Mouse (Mus musculus) intestine, embryonic 14.5 days (tissue): Measurements from ENCODE around the gene Unc5b. TPM values are rescaled to one million over a fixed set of nuclear protein-coding genes. Genes with fewer than 3 reads are reported as not detected.

ENCODE experiments used
- ATAC-seq: fragments of 200-750 bp; cut with Nextera tagmentation; replicated peaks from 2 replicates; pipeline ENCODE4 v1.8.0; 2017; ENCODE audit warnings: low read depth, moderate number of reproducible peaks, moderate TSS enrichment, moderate library complexity; ENCODE audit not compliant: low FRiP score, low TSS enrichment
- DNase-seq: peaks from one replicate; pipeline ENCODE4 v3.0.0-alpha.2; 2018; ENCODE audit warnings: low spot score
- H3K27ac ChIP-seq: fragments of 300-500 bp; sonication (generic); 2 replicates; pipeline ENCODE4 v1.5.1; 2014; ENCODE audit warnings: low read depth, mild to moderate bottlenecking, control low read depth
- H3K27me3 ChIP-seq: fragments of 300-500 bp; sonication (generic); replicated peaks from 2 replicates; pipeline ENCODE4 v1.6.1; 2014; ENCODE audit warnings: low read length, control low read depth; ENCODE audit not compliant: control insufficient read depth, insufficient read depth
- H3K36me3 ChIP-seq: fragments of 300-500 bp; sonication (generic); 2 replicates; pipeline ENCODE4 v1.6.1; 2014; ENCODE audit warnings: low read length, control low read depth; ENCODE audit not compliant: control insufficient read depth, insufficient read depth
- H3K4me1 ChIP-seq: fragments of 300-500 bp; sonication (generic); replicated peaks from 2 replicates; pipeline ENCODE4 v1.6.1; 2014; ENCODE audit warnings: low read length, control low read depth, mixed read lengths; ENCODE audit not compliant: control insufficient read depth, insufficient read depth
- H3K4me2 ChIP-seq: fragments of 300-500 bp; sonication (generic); 2 replicates; pipeline ENCODE4 v1.6.1; 2014; ENCODE audit warnings: low read length
- H3K4me3 ChIP-seq: fragments of 300-500 bp; sonication (generic); 2 replicates; pipeline ENCODE4 v1.5.1; 2014; ENCODE audit warnings: low read depth, low read length, control low read depth, mixed read lengths
- H3K9ac ChIP-seq: fragments of 300-500 bp; sonication (generic); 2 replicates; pipeline ENCODE4 v1.6.1; 2014; ENCODE audit warnings: mild to moderate bottlenecking, low read length
- H3K9me3 ChIP-seq: fragments of 300-500 bp; sonication (generic); 2 replicates; pipeline ENCODE4 v1.6.1; 2016; ENCODE audit warnings: low read length, control low read depth; ENCODE audit not compliant: control insufficient read depth
- WGBS: fragments of 180-500 bp; shearing (Covaris S2); extraction: QIAGEN DNeasy Blood & Tissue Kit; methylation state at CpG from one replicate; pipeline ENCODE4 v1.1.7; 2014; 5-methylcytosine and 5-hydroxymethylcytosine counted together
- polyA plus RNA-seq: library from polyadenylated mRNA; unstranded; fragments of >200 nt; fragmentation: Nextera tagmentation; extraction: Ambion mirVana; gene quantifications from 2 replicates; pipeline ENCODE4 v1.2.1, GENCODE M21; 2014

The Unc5b gene
- polyA plus RNA-seq, 1 experiment from 2014 or later = 5.2 TPM

DNA sequence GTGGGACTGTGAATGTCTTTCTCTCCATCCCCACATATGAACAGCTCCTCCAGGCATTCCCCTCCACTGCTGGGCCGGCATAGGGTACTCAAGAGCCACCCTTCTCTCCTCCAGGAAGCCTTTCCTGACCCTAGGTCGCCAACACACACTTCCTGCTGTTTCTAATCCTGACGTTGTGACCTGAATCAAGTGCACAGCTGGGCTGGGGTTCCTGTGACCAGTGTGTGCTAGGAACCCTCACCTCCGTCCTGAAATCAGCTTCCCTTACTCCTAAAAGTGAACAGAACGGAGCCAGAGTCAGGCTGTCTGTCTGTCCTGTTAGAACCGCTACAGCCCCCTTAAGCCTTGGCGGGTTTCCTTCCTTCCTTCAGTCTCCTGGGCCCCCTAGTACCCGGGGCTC is 7.6 kb downstream of the Unc5b start:
- 33% methylated on average over 8 of the region's 8 CpGs for WGBS
- Histone ChIP-seq H3K27ac (no peak overlapping the region), H3K9me3 (no peaks in the 10 kb centered on the region), H3K9ac (no peak overlapping the region), H3K4me2 (no peak overlapping the region), H3K4me1 (peaks cover 36% of the 10 kb centered on the region), H3K36me3 (no peaks in the 10 kb centered on the region), H3K27me3 (no peaks in the 10 kb centered on the region), H3K4me3 (no peak overlapping the region)
- no peak for ATAC-seq
- no peak for DNase-seq

DNA sequence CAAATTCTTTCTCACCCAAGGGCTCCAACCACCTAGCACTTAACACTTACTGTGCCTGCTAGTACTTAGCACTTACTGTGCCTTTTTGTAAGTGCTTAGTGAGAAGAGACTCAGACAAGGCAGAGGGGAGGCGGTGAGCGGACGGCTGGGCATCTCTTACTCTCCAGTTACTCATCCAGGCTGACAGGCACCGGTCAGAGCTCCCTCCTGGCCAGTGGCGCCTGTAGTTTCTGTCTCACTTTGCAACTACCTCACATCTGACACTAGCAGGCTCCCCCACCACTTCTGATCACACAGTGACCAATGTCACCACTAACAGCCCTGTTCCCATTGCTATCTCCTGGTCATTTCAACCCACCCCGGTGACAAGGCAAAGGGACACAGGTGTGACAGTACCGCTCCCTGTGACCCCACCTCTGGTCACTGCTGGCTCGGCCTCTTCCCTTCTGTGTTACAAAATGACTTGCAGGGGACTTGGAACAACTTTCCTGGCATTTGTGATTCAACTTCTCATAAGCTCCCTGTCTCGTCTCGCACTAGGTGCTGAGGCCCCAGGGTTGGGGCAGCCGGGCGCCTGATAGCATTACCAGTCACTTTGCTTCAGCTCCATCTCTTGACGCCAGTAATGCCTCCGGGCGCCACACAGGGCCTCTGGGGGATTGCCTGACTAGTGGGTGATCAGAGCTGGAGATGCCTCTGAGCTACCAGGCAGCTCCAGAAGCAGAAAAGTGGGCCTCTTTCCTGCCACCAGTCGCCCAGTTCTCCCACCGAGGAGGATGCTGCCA is 8.5 kb downstream of the Unc5b start:
- no peak overlapping the region for H3K4me2 ChIP-seq
- H3K4me3 ChIP-seq = no peak overlapping the region
- H3K27ac ChIP-seq = no peak overlapping the region
- ATAC-seq (no peak), DNase-seq (no peak)
- peaks cover 37% of the 10 kb centered on the region for H3K4me1 ChIP-seq
- H3K9me3 ChIP-seq = no peaks in the 10 kb centered on the region
- H3K9ac ChIP-seq = no peak overlapping the region
- no peaks in the 10 kb centered on the region for H3K27me3 ChIP-seq
- H3K36me3 ChIP-seq = no peaks in the 10 kb centered on the region
- 85% methylated on average over 17 of the region's 17 CpGs for WGBS

DNA sequence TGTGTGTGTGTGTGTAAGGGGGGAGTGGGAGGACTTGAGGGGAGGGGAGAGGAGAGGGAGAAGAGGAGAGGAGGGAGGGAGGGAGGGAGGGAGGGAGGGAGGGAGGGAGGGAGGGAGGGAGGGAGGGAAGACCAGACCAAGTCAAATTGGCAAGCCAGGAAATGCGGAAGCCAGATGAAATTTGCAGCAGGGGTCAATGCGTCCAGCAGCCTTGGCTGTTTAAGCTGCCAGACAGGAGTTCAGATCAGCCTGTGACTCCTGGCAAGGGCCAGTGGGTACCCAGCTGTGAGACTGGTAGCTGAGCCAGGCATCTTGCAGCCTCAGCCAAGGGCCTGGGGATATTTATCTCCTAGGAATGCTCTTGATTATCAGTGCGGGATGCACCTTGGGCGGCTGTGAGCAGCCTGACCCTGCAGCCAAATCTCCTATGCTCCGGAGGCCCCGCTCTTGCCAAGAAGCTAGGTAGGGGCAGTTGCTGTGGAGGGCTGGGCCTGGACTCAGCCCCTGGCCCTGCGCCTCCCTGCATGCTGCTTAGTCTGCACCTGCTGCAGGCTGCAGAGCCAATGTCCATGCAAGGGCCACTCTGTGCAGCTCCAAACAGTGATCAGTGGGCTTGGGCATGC is 9.5 kb downstream of the Unc5b start:
- Histone ChIP-seq H3K36me3 (no peaks in the 10 kb centered on the region), H3K9ac (no peak overlapping the region), H3K9me3 (no peaks in the 10 kb centered on the region), H3K4me2 (no peak overlapping the region), H3K27ac (no peak overlapping the region), H3K4me3 (no peak overlapping the region), H3K27me3 (no peaks in the 10 kb centered on the region), H3K4me1 (peaks cover 37% of the 10 kb centered on the region)
- ATAC-seq = no peak
- WGBS = 51% methylated on average over 7 of the region's 7 CpGs
- DNase-seq = no peak

DNA sequence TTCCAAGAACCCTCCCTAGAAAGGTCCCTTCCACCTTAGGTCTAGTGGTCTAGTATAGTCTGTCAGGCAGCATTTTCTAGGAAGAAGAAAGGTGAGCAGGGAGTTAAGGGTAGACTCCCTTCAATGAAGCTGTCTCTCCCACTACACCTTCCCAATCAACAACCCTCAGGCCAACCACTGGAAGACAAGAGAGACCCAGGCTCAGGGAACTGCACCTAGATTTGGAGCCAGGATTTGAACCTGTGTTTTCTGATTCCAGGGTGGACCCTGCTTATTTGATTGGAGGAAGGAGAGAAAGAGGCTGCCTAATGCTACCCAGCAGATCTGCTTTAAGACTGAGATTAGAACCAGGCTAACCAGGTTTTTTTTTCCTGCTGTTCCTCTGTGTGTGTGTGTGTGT is 10.1 kb downstream of the Unc5b start:
- no peaks in the 10 kb centered on the region for H3K9me3 ChIP-seq
- H3K4me2 ChIP-seq = no peak overlapping the region
- H3K27ac ChIP-seq = no peak overlapping the region
- H3K4me3 ChIP-seq = no peak overlapping the region
- peaks cover 37% of the 10 kb centered on the region for H3K4me1 ChIP-seq
- no peaks in the 10 kb centered on the region for H3K36me3 ChIP-seq
- no peak overlapping the region for H3K9ac ChIP-seq
- DNase-seq (no peak), ATAC-seq (no peak)
- no peaks in the 10 kb centered on the region for H3K27me3 ChIP-seq

DNA sequence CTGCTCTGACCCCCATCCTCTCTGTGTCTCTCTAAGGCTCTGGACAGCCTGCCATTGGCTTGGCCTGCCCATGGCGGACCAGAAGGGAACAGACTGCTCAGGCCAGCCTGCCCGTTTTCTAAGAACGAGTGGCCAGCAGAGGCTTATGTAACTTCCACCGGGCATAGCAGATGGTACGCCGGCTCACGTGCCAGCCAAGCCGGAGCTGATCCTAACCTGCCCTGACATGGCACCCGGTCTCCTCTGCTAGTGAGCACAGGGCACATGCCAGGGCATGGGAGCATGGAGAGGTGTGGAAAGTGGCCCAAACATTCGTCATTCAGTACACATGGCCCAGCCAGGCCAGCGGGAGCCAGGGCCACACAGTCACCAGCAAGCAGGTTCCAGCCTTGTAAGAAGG is 10.8 kb downstream of the Unc5b start:
- WGBS = 90% methylated on average over 11 of the region's 11 CpGs
- peaks cover 43% of the 10 kb centered on the region for H3K4me1 ChIP-seq
- no peak overlapping the region for H3K9ac ChIP-seq
- no peak for DNase-seq
- H3K27ac ChIP-seq = 0 out of 2 replicates have a peak overlapping the region, but pooled peaks have one; percentile 30
- H3K9me3 ChIP-seq = no peaks in the 10 kb centered on the region
- H3K4me3 ChIP-seq = no peak overlapping the region
- H3K36me3 ChIP-seq = no peaks in the 10 kb centered on the region
- ATAC-seq = no peak
- no peaks in the 10 kb centered on the region for H3K27me3 ChIP-seq
- H3K4me2 ChIP-seq = no peak overlapping the region

DNA sequence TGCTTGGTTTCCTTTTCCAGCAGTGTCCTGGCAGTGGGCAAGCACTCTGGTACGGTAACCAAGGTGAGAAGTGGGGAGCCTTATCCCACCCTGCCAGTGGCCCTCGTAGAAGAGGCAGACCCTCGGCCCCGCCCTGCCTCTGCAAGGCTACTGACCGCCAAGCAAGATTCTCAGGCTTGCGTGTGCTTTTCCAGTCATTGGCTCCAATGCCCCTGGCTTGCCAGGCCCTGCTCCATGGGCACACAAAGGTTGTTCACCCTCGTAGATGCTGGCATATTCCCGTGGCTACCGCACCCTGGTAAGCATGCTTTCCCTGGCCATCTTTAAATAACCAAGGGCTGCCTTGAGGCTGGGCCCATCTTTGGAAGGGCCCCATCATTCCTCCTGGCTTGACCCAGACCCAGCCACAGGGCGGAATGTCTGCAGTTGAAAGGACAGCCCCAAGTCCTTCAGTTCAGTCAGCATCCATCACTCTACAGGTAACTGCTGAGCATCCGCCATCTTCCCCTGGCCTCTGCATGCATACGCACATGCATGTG is 11.7 kb downstream of the Unc5b start:
- ATAC-seq = no peak
- Histone ChIP-seq H3K27me3 (no peaks in the 10 kb centered on the region), H3K36me3 (no peaks in the 10 kb centered on the region), H3K9ac (no peak overlapping the region), H3K27ac (0 out of 2 replicates have a peak overlapping the region, but pooled peaks have one; percentile 30), H3K4me3 (no peak overlapping the region), H3K4me2 (no peak overlapping the region), H3K9me3 (no peaks in the 10 kb centered on the region), H3K4me1 (peaks cover 48% of the 10 kb centered on the region)
- WGBS = 83% methylated on average over 12 of the region's 12 CpGs
- no peak for DNase-seq

DNA sequence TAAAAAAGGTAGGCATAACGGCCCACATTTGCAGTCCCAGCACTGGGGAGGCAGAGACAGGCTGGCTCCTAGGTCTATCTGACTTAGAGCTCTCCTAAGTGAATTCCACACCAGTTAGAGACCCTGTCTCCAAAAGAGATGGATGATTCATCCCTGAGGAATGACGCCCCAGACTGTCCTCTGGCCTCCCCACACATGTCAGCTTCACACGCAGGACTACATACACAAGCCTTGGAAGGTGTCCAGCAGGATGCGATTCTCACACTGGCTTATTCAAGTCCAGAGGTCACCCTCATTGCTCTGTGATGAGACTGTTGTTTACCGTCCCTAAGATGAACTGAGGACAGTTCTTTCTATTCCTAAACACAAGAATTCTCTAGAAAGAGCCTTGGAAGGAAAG is 12.2 kb downstream of the Unc5b start:
- Histone ChIP-seq H3K27ac (no peak overlapping the region), H3K9ac (no peak overlapping the region), H3K4me3 (no peak overlapping the region), H3K36me3 (no peaks in the 10 kb centered on the region), H3K9me3 (no peaks in the 10 kb centered on the region), H3K27me3 (no peaks in the 10 kb centered on the region), H3K4me1 (peaks cover 50% of the 10 kb centered on the region), H3K4me2 (no peak overlapping the region)
- no peak for DNase-seq
- ATAC-seq = no peak
- 27% methylated on average over 5 of the region's 5 CpGs for WGBS

DNA sequence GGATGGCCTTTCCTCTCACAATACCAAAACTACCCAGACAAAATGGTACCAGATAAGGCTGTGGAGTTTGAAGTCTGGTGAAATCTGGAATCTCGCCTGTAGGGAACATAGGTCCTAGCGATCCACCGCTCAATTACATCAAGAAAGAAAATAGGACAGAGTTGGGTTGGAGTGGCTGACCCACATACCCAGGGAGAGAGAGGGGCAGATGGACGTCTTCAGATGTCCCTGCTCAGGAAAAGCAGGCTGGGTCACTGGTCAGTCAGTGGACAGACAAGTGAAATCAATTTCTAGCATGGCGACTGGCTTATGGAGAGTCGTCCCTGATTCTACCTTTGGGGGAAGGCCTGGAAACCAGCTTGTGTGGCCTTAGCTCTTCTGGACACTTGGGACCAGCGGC is 12.7 kb downstream of the Unc5b start:
- DNase-seq (no peak), ATAC-seq (no peak)
- Histone ChIP-seq H3K9ac (no peak overlapping the region), H3K4me3 (no peak overlapping the region), H3K36me3 (no peaks in the 10 kb centered on the region), H3K4me1 (peaks cover 50% of the 10 kb centered on the region), H3K27ac (no peak overlapping the region), H3K27me3 (no peaks in the 10 kb centered on the region), H3K9me3 (no peaks in the 10 kb centered on the region), H3K4me2 (no peak overlapping the region)
- 89% methylated on average over 7 of the region's 7 CpGs for WGBS
